Mouse (Mus musculus) embryonic facial prominence, embryonic 11.5 days (tissue): ENCODE measurements around the gene Dmwd. TPM values are rescaled to one million over a fixed set of nuclear protein-coding genes. Genes with fewer than 3 reads are reported as not detected.

Experiments
- ATAC-seq: fragments of 200-750 bp; cut with Nextera tagmentation; replicated peaks from 2 replicates; pipeline ENCODE4 v1.8.0; 2017; ENCODE audit warnings: low read depth; ENCODE audit not compliant: insufficient number of reproducible peaks, low FRiP score, low TSS enrichment
- DNase-seq: peaks from one replicate; pipeline ENCODE4 v3.0.0-alpha.2; 2015; ENCODE audit warnings: low spot score
- H3K27ac ChIP-seq: fragments of 300-500 bp; sonication (generic); replicated peaks from 2 replicates; pipeline ENCODE4 v1.5.1; 2014; ENCODE audit warnings: mild to moderate bottlenecking, low read depth, low read length, control low read depth
- H3K27me3 ChIP-seq: fragments of 300-500 bp; sonication (generic); 2 replicates; pipeline ENCODE4 v1.6.1; 2014; ENCODE audit warnings: mild to moderate bottlenecking, low read length, moderate library complexity, mixed read lengths; ENCODE audit not compliant: control insufficient read depth, insufficient read depth
- H3K36me3 ChIP-seq: fragments of 300-500 bp; sonication (generic); replicated peaks from 2 replicates; pipeline ENCODE4 v1.6.1; 2014; ENCODE audit warnings: low read depth, mild to moderate bottlenecking, low read length, moderate library complexity, mixed read lengths; ENCODE audit not compliant: control insufficient read depth, insufficient read depth
- H3K4me1 ChIP-seq: fragments of 300-500 bp; sonication (generic); 2 replicates; pipeline ENCODE4 v1.6.1; 2014; ENCODE audit warnings: low read length, mixed read lengths; ENCODE audit not compliant: control insufficient read depth, insufficient read depth
- H3K4me2 ChIP-seq: fragments of 300-500 bp; sonication (generic); 2 replicates; pipeline ENCODE4 v1.6.1; 2014; ENCODE audit warnings: low read depth, mild to moderate bottlenecking, control low read depth, low read length, moderate library complexity
- H3K4me3 ChIP-seq: fragments of 300-500 bp; sonication (generic); 2 replicates; pipeline ENCODE4 v1.5.1; 2014; ENCODE audit warnings: low read depth, low read length, control low read depth
- H3K9ac ChIP-seq: fragments of 300-500 bp; sonication (generic); replicated peaks from 2 replicates; pipeline ENCODE4 v1.6.1; 2014; ENCODE audit warnings: mild to moderate bottlenecking, control low read depth, low read length
- H3K9me3 ChIP-seq: fragments of 300-500 bp; sonication (generic); replicated peaks from 2 replicates; pipeline ENCODE4 v1.6.1; 2016; ENCODE audit warnings: mild to moderate bottlenecking, low read length, inconsistent platforms, mixed read lengths; ENCODE audit not compliant: control insufficient read depth
- WGBS: fragments of 180-500 bp; shearing (Covaris S2); extraction: QIAGEN DNeasy Blood & Tissue Kit; methylation state at CpG from one replicate; pipeline ENCODE4 v1.1.7; 2014; 5-methylcytosine and 5-hydroxymethylcytosine counted together
- polyA plus RNA-seq: library from polyadenylated mRNA; unstranded; fragments of >200 nt; fragmentation: Nextera tagmentation; extraction: Ambion mirVana; gene quantifications from 2 replicates; pipeline ENCODE4 v1.2.1, GENCODE M21; 2014

Gene Dmwd
- polyA plus RNA-seq, 1 experiment from 2014 or later, result 17.2 TPM

GRCm38 (mm10) chr7:19118028-19118771 lies 42.2 kb downstream of the Dmwd start, which contains the start of gene Gm4969:
TSS of gene Gm4969 (minus strand) at chr7:19118368.
- ATAC-seq (peak; percentile 17; the same call in 1 of the 2 replicates), DNase-seq (peak; percentile 67)
- Histone ChIP-seq H3K4me1 (no peaks in the 10 kb centered on the region), H3K27me3 (no peaks in the 10 kb centered on the region), H3K9me3 (no peaks in the 10 kb centered on the region), H3K27ac (no peak within 1 kb of the TSS), H3K4me2 (peak within 1 kb of the TSS; percentile 39), H3K9ac (no peak within 1 kb of the TSS), H3K36me3 (no peaks in the 10 kb centered on the region), H3K4me3 (no peak within 1 kb of the TSS)
- 22% methylated on average over 51 of the region's 64 CpGs for WGBS

- H3K9me3 ChIP-seq, result no peaks in the 10 kb centered on the region
- no peaks in the 10 kb centered on the region for H3K36me3 ChIP-seq
- ATAC-seq (peak; percentile 12; the same call in 1 of the 2 replicates), DNase-seq (no peak)
- H3K4me1 ChIP-seq, result no peaks in the 10 kb centered on the region
- 92% methylated on average over 8 of the region's 8 CpGs for whole genome bisulfite sequencing
- H3K4me3 ChIP-seq, result no peak overlapping the region
- H3K9ac ChIP-seq, result no peak overlapping the region
- no peaks in the 10 kb centered on the region for H3K27me3 ChIP-seq
- H3K4me2 ChIP-seq, result no peak overlapping the region
- H3K27ac ChIP-seq, result no peak overlapping the region
These were observed 43.1 kb downstream of the Dmwd start for GRCm38 (mm10) chr7:19119083-19119482.

- Histone ChIP-seq H3K36me3 (no peaks in the 10 kb centered on the region), H3K9ac (peak within 1 kb of the TSS; percentile 77), H3K4me2 (peak within 1 kb of the TSS; percentile 70), H3K9me3 (no peaks in the 10 kb centered on the region), H3K4me3 (peak within 1 kb of the TSS; percentile 60), H3K4me1 (no peaks in the 10 kb centered on the region), H3K27ac (no peak within 1 kb of the TSS), H3K27me3 (no peaks in the 10 kb centered on the region)
- peak; percentile 99 for DNase-seq
- WGBS, result 3% methylated on average over 34 of the region's 34 CpGs
- ATAC-seq, result peak; percentile 91
These were observed 43.8 kb downstream of the Dmwd start, which contains the start of gene Fbxo46 for GRCm38 (mm10) chr7:19119631-19120429. TSS of gene Fbxo46 (plus strand) at chr7:19119859.

GRCm38 (mm10) chr7:19121686-19122085 lies 45.7 kb downstream of the Dmwd start:
- WGBS, result 98% methylated on average over 4 of the region's 4 CpGs
- H3K4me1 ChIP-seq, result no peaks in the 10 kb centered on the region
- H3K4me3 ChIP-seq, result no peak overlapping the region
- H3K27ac ChIP-seq, result no peak overlapping the region
- H3K27me3 ChIP-seq, result no peaks in the 10 kb centered on the region
- ATAC-seq, result no peak
- no peaks in the 10 kb centered on the region for H3K9me3 ChIP-seq
- H3K9ac ChIP-seq, result no peak overlapping the region
- no peak overlapping the region for H3K4me2 ChIP-seq
- no peak for DNase-seq
- no peaks in the 10 kb centered on the region for H3K36me3 ChIP-seq

- Histone ChIP-seq H3K4me3 (no peak overlapping the region), H3K27me3 (no peaks in the 10 kb centered on the region), H3K4me2 (no peak overlapping the region), H3K9ac (no peak overlapping the region), H3K4me1 (no peaks in the 10 kb centered on the region), H3K27ac (no peak overlapping the region), H3K9me3 (no peaks in the 10 kb centered on the region), H3K36me3 (no peaks in the 10 kb centered on the region)
- 86% methylated on average over 6 of the region's 6 CpGs for WGBS
- no peak for DNase-seq
- ATAC-seq, result no peak
These were observed 48.7 kb downstream of the Dmwd start for GRCm38 (mm10) chr7:19124713-19125112.

- Histone ChIP-seq H3K4me2 (no peak overlapping the region), H3K36me3 (no peaks in the 10 kb centered on the region), H3K27ac (no peak overlapping the region), H3K9ac (no peak overlapping the region), H3K9me3 (no peaks in the 10 kb centered on the region), H3K27me3 (no peaks in the 10 kb centered on the region), H3K4me3 (no peak overlapping the region), H3K4me1 (no peaks in the 10 kb centered on the region)
- no peak for ATAC-seq
- DNase-seq, result no peak
- WGBS, result 89% methylated on average over 5 of the region's 5 CpGs
These were observed 51.7 kb downstream of the Dmwd start for GRCm38 (mm10) chr7:19127744-19128143.

GRCm38 (mm10) chr7:19129396-19129795 lies 53.4 kb downstream of the Dmwd start:
- no peak for ATAC-seq
- Histone ChIP-seq H3K36me3 (no peaks in the 10 kb centered on the region), H3K4me3 (no peak overlapping the region), H3K27ac (no peak overlapping the region), H3K9me3 (no peaks in the 10 kb centered on the region), H3K4me2 (no peak overlapping the region), H3K4me1 (no peaks in the 10 kb centered on the region), H3K9ac (no peak overlapping the region), H3K27me3 (no peaks in the 10 kb centered on the region)
- DNase-seq, result no peak
- WGBS, result 94% methylated on average over 5 of the region's 5 CpGs

- Histone ChIP-seq H3K9ac (no peak overlapping the region), H3K4me2 (no peak overlapping the region; the same call in 1 of the 2 replicates), H3K4me1 (no peaks in the 10 kb centered on the region), H3K9me3 (no peaks in the 10 kb centered on the region), H3K27ac (no peak overlapping the region), H3K4me3 (peak overlapping the region; percentile 38), H3K36me3 (no peaks in the 10 kb centered on the region; the same call in 1 of the 2 replicates), H3K27me3 (no peaks in the 10 kb centered on the region)
- DNase-seq (no peak), ATAC-seq (no peak)
- WGBS, result 36% methylated on average over 4 of the region's 4 CpGs
These were observed 54.6 kb downstream of the Dmwd start for GRCm38 (mm10) chr7:19130657-19131056.
